Mouse (Mus musculus): ENCODE data around the gene Ptpdc1.

The Ptpdc1 gene

GRCm38 (mm10) chr13:48545476-48546281, 79.8 kb downstream of the Ptpdc1 start:
- DNase-seq: peak; percentile 96

GRCm38 (mm10) chr13:48544867-48545266, 80.6 kb downstream of the Ptpdc1 start:
- no peak for DNase-seq

GRCm38 (mm10) chr13:48544391-48544790, 81.1 kb downstream of the Ptpdc1 start:
- DNase-seq: no peak

GRCm38 (mm10) chr13:48540488-48540887, 85.0 kb downstream of the Ptpdc1 start:
- DNase-seq: no peak

GRCm38 (mm10) chr13:48533441-48533840, 92.0 kb downstream of the Ptpdc1 start:
- DNase-seq: no peak

- DNase-seq: no peak
Measured at GRCm38 (mm10) chr13:48531448-48531847, 94.0 kb downstream of the Ptpdc1 start.

GRCm38 (mm10) chr13:48530685-48531084, 94.8 kb downstream of the Ptpdc1 start:
- DNase-seq: no peak

GRCm38 (mm10) chr13:48529028-48529427, 96.4 kb downstream of the Ptpdc1 start:
- no peak for DNase-seq

- peak; percentile 51 for DNase-seq
Measured at GRCm38 (mm10) chr13:48528123-48528871, 97.2 kb downstream of the Ptpdc1 start.

Measured in right cerebral cortex, postnatal 25 days (tissue).